Mouse (Mus musculus) neural tube, embryonic 13.5 days (tissue): ENCODE measurements around the gene Olfr699. TPM values are rescaled to one million over a fixed set of nuclear protein-coding genes. Genes with fewer than 3 reads are reported as not detected.
"Not testable (repeated sequence)": the region's sequence is repeated elsewhere in the genome, so short reads cannot be mapped to it uniquely, and the experiment has no call there.

ENCODE experiments used
- ATAC-seq: fragments of 200-750 bp; cut with Nextera tagmentation; 2 replicates; pipeline ENCODE4 v1.8.0; 2017; ENCODE audit warnings: low read depth, mild to moderate bottlenecking, moderate TSS enrichment, moderate library complexity
- H3K27ac ChIP-seq: fragments of 300-500 bp; sonication (generic); replicated peaks from 2 replicates; pipeline ENCODE4 v1.5.1; 2015; ENCODE audit warnings: moderate library complexity, mild to moderate bottlenecking, inconsistent platforms
- H3K27me3 ChIP-seq: fragments of 300-500 bp; sonication (generic); 2 replicates; pipeline ENCODE4 v1.6.1; 2015; ENCODE audit warnings: mild to moderate bottlenecking, inconsistent platforms
- H3K36me3 ChIP-seq: fragments of 300-500 bp; sonication (generic); 2 replicates; pipeline ENCODE4 v1.6.1; 2015; ENCODE audit warnings: mild to moderate bottlenecking, inconsistent platforms
- H3K4me1 ChIP-seq: fragments of 300-500 bp; sonication (generic); replicated peaks from 2 replicates; pipeline ENCODE4 v1.6.1; 2015; ENCODE audit warnings: inconsistent platforms
- H3K4me2 ChIP-seq: fragments of 300-500 bp; sonication (generic); 2 replicates; pipeline ENCODE4 v1.6.1; 2015; ENCODE audit warnings: inconsistent platforms, mild to moderate bottlenecking, moderate library complexity
- H3K4me3 ChIP-seq: fragments of 300-500 bp; sonication (generic); 2 replicates; pipeline ENCODE4 v1.5.1; 2015; ENCODE audit warnings: mild to moderate bottlenecking, inconsistent platforms
- H3K9ac ChIP-seq: fragments of 300-500 bp; sonication (generic); 2 replicates; pipeline ENCODE4 v1.6.1; 2015; ENCODE audit warnings: moderate library complexity, mild to moderate bottlenecking, inconsistent platforms
- H3K9me3 ChIP-seq: fragments of 300-500 bp; sonication (generic); 2 replicates; pipeline ENCODE4 v1.6.1; 2016; ENCODE audit warnings: inconsistent platforms
- WGBS: fragments of 180-500 bp; shearing (Covaris S2); methylation state at CpG from one replicate; pipeline ENCODE4 v1.1.7; 2015; 5-methylcytosine and 5-hydroxymethylcytosine counted together
- polyA plus RNA-seq: library from polyadenylated mRNA; unstranded; fragments of >200 nt; fragmentation: Nextera tagmentation; extraction: Ambion mirVana; gene quantifications from 2 replicates; pipeline ENCODE4 v1.2.1, GENCODE M21; 2015

The Olfr699 gene
- not detected in 2 replicates for polyA plus RNA-seq

GRCm38 (mm10) chr7:106793098-106793497 lies at the start of gene Olfr699:
Gene Olfr699 (minus strand): TSS chr7:106793198.
- Histone ChIP-seq H3K4me3 (no peak within 1 kb of the TSS), H3K4me1 (no peaks in the 10 kb centered on the region), H3K9me3 (no peaks in the 10 kb centered on the region), H3K36me3 (no peaks in the 10 kb centered on the region), H3K27ac (no peak within 1 kb of the TSS), H3K4me2 (no peak within 1 kb of the TSS), H3K27me3 (no peaks in the 10 kb centered on the region), H3K9ac (no peak within 1 kb of the TSS)
- 95% methylated on average over 1 of the region's 1 CpGs for WGBS
- ATAC-seq = no peak

GRCm38 (mm10) chr7:106833793-106834192 lies 40.8 kb upstream of the Olfr699 start, which contains the start of gene Olfr702:
Gene Olfr702 (minus strand): TSS chr7:106833893.
- Histone ChIP-seq H3K4me1 (no peaks in the 10 kb centered on the region), H3K27ac (no peak within 1 kb of the TSS), H3K36me3 (no peaks in the 10 kb centered on the region), H3K4me3 (no peak within 1 kb of the TSS), H3K27me3 (no peaks in the 10 kb centered on the region), H3K4me2 (no peak within 1 kb of the TSS), H3K9ac (no peak within 1 kb of the TSS), H3K9me3 (no peaks in the 10 kb centered on the region)
- ATAC-seq = no peak

- Histone ChIP-seq H3K9ac (no peak overlapping the region), H3K4me2 (no peak overlapping the region), H3K36me3 (no peaks in the 10 kb centered on the region), H3K27ac (no peak overlapping the region), H3K9me3 (no peaks in the 10 kb centered on the region), H3K4me3 (no peak overlapping the region), H3K27me3 (no peaks in the 10 kb centered on the region), H3K4me1 (no peaks in the 10 kb centered on the region)
- ATAC-seq = no peak
Measured at GRCm38 (mm10) chr7:106818414-106818813, 25.4 kb upstream of the Olfr699 start.

DNA sequence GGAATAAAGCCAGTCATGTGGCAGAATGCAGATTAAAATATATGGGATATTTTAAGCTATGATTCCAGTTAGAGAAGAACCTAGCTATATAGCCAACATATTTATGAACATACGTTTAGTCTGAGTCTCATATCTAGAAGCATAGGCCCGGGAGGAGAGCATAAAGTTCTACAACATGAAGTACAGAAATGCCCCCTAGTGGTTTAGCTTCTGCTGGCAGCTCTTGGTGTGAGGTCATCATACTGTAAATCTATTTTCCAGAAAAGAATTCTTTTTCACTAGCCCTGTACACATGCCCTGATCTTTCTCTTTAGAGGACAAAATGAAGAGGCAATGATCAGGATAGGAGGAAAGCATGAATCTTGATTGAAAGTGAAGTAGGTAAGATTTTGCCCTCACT lies 22.8 kb upstream of the Olfr699 start:
- Histone ChIP-seq H3K9me3 (no peaks in the 10 kb centered on the region), H3K4me1 (no peaks in the 10 kb centered on the region), H3K4me3 (no peak overlapping the region), H3K27me3 (no peaks in the 10 kb centered on the region), H3K4me2 (no peak overlapping the region), H3K27ac (no peak overlapping the region), H3K36me3 (no peaks in the 10 kb centered on the region), H3K9ac (no peak overlapping the region)
- no peak for ATAC-seq
- WGBS = 70% methylated on average over 2 of the region's 2 CpGs

- no peak within 1 kb of the TSS for H3K27ac ChIP-seq
- ATAC-seq = no peak
- no peak within 1 kb of the TSS for H3K9ac ChIP-seq
- H3K27me3 ChIP-seq = no peaks in the 10 kb centered on the region
- no peaks in the 10 kb centered on the region for H3K36me3 ChIP-seq
- WGBS = 87% methylated on average over 2 of the region's 2 CpGs
- no peak within 1 kb of the TSS for H3K4me3 ChIP-seq
- no peaks in the 10 kb centered on the region for H3K4me1 ChIP-seq
- H3K4me2 ChIP-seq = no peak within 1 kb of the TSS
- H3K9me3 ChIP-seq = no peaks in the 10 kb centered on the region
Measured at GRCm38 (mm10) chr7:106813829-106814228, 20.8 kb upstream of the Olfr699 start, which contains the start of gene Olfr701. Gene Olfr701 (plus strand): TSS chr7:106814129.

DNA sequence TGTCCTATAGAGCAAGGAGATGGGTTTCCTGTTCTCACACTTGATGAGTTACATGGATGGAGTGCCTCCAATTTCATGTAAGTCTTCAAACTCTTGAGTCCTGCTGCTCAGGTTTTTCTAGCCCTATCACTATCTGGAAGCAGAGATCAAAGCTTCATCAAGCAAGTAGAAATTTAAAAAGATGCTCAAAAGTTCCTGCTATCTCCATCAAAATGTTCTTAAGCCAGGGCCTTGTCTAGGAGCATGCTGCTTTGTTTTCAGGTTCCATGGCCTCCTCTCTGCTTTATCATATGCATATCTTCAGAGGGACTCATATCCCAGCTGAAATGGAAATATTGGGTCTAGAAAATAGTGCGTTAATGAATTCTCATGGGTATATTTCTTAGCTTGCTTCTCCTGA lies 15.7 kb upstream of the Olfr699 start, which contains the start of gene Olfr700:
TSS of gene Olfr700 (minus strand) at position 101 of the 400 bp plus-strand sequence.
- no peak within 1 kb of the TSS for H3K27ac ChIP-seq
- no peak within 1 kb of the TSS for H3K4me3 ChIP-seq
- no peak within 1 kb of the TSS for H3K4me2 ChIP-seq
- 90% methylated on average over 1 of the region's 1 CpGs for WGBS
- H3K36me3 ChIP-seq = no peaks in the 10 kb centered on the region
- H3K9ac ChIP-seq = no peak within 1 kb of the TSS
- no peaks in the 10 kb centered on the region for H3K4me1 ChIP-seq
- no peak for ATAC-seq
- no peaks in the 10 kb centered on the region for H3K27me3 ChIP-seq
- no peaks in the 10 kb centered on the region for H3K9me3 ChIP-seq

DNA sequence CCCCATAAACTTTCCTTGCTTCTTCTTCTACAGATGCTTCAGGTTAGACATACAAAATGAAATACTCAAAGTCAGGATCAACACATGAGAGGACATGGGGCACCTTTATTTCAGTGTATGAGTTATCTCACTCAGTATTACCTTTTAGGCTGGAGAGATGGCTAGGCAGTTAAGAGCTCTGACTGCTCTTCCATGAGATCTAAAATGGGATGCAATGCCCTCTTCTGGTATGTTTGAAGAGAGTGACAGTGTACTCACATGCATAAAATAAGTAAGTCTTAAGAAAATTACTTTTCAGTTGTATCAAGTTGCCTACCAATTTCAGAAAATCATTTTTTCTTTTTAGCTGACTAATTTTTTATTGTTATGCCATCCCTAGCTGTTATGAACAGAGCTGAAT lies 4.7 kb downstream of the Olfr699 start:
- Histone ChIP-seq H3K4me1 (no peaks in the 10 kb centered on the region), H3K27ac (no peak overlapping the region), H3K9me3 (no peaks in the 10 kb centered on the region), H3K36me3 (no peaks in the 10 kb centered on the region), H3K4me2 (no peak overlapping the region), H3K27me3 (no peaks in the 10 kb centered on the region), H3K4me3 (no peak overlapping the region), H3K9ac (no peak overlapping the region)
- ATAC-seq = no peak

DNA sequence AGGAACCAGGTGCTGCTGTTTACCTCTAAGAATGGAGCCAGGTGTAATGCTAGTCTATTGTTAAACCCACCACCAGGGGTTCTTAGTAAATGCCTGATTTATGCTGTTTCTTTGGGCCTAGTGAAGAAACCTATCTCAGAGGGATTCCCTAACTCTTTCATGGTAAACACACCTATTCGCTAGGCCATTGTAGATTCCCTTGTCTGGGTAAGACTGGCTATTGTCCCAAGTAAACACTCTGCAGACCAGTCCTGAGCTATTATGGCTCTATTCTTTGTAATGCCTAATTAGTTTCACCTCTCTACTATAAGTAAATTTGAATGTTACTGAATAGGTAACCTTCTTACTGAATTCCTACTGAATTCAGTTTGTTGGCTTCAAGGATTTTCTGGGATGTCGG lies 32.0 kb downstream of the Olfr699 start:
- 97% methylated on average over 2 of the region's 2 CpGs for WGBS
- not testable (repeated sequence) for ATAC-seq, H3K27ac ChIP-seq, H3K36me3 ChIP-seq, H3K4me2 ChIP-seq, H3K9ac ChIP-seq, H3K27me3 ChIP-seq, H3K4me1 ChIP-seq, H3K9me3 ChIP-seq, H3K4me3 ChIP-seq

- Histone ChIP-seq H3K36me3 (no peaks in the 10 kb centered on the region), H3K27me3 (no peaks in the 10 kb centered on the region), H3K9ac (no peak overlapping the region), H3K4me2 (no peak overlapping the region), H3K4me1 (no peaks in the 10 kb centered on the region), H3K27ac (no peak overlapping the region), H3K4me3 (no peak overlapping the region), H3K9me3 (0 out of 2 replicates have a peak, but pooled peaks cover 5% of the 10 kb centered on the region)
- WGBS = 86% methylated on average over 2 of the region's 2 CpGs
- ATAC-seq = no peak
Measured at GRCm38 (mm10) chr7:106758800-106759199, 34.2 kb downstream of the Olfr699 start.

DNA sequence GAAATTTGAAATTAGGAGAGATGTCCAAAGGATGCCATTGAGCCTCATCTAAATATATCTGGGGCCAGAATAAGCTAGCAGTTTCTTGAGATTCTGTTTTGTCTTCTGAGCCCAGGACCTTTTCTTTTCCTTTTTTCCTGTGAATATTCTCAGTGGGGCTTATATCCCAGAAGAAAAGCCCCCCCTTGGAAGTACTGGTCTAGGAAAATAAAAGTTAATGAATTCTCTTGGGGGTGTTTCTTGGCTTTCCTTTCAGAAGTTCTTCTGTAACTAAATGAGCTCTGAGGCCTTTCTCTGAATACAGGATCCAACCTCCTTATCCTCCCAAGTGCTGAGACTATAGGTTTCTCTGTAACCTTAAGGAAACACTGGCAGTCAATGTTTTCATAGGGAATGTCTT lies 37.7 kb downstream of the Olfr699 start, which contains the start of gene Olfr698:
TSS of gene Olfr698 (minus strand) at position 101 of the 400 bp plus-strand sequence.
- H3K4me3 ChIP-seq = no peak within 1 kb of the TSS
- no peak within 1 kb of the TSS for H3K9ac ChIP-seq
- no peak within 1 kb of the TSS for H3K27ac ChIP-seq
- H3K4me2 ChIP-seq = no peak within 1 kb of the TSS
- H3K9me3 ChIP-seq = no peaks in the 10 kb centered on the region
- no peaks in the 10 kb centered on the region for H3K36me3 ChIP-seq
- no peak for ATAC-seq
- H3K4me1 ChIP-seq = no peaks in the 10 kb centered on the region
- no peaks in the 10 kb centered on the region for H3K27me3 ChIP-seq

GRCm38 (mm10) chr7:106745811-106746210 lies 47.2 kb downstream of the Olfr699 start:
- H3K4me3 ChIP-seq = no peak overlapping the region
- H3K27ac ChIP-seq = no peak overlapping the region
- no peaks in the 10 kb centered on the region for H3K27me3 ChIP-seq
- H3K4me1 ChIP-seq = no peaks in the 10 kb centered on the region
- H3K36me3 ChIP-seq = no peaks in the 10 kb centered on the region
- no peak overlapping the region for H3K9ac ChIP-seq
- H3K4me2 ChIP-seq = no peak overlapping the region
- WGBS = 91% methylated on average over 5 of the region's 5 CpGs
- H3K9me3 ChIP-seq = no peaks in the 10 kb centered on the region
- no peak for ATAC-seq

GRCm38 (mm10) chr7:106742343-106742742 lies 50.7 kb downstream of the Olfr699 start, which contains the start of gene Olfr697:
Gene Olfr697 (minus strand): TSS chr7:106742443.
- H3K4me2 ChIP-seq = no peak within 1 kb of the TSS
- H3K4me1 ChIP-seq = no peaks in the 10 kb centered on the region
- no peak within 1 kb of the TSS for H3K9ac ChIP-seq
- no peak within 1 kb of the TSS for H3K27ac ChIP-seq
- no peaks in the 10 kb centered on the region for H3K9me3 ChIP-seq
- ATAC-seq = no peak
- H3K36me3 ChIP-seq = no peaks in the 10 kb centered on the region
- WGBS = 89% methylated on average over 1 of the region's 1 CpGs
- no peaks in the 10 kb centered on the region for H3K27me3 ChIP-seq
- no peak within 1 kb of the TSS for H3K4me3 ChIP-seq
